Mouse (Mus musculus) embryonic facial prominence, embryonic 12.5 days (tissue): ENCODE data around the gene Gm10382. TPM values are rescaled to one million over a fixed set of nuclear protein-coding genes. Genes with fewer than 3 reads are reported as not detected.
"Not testable (repeated sequence)": the region's sequence is repeated elsewhere in the genome, so short reads cannot be mapped to it uniquely, and the experiment has no call there.

ENCODE experiments used
- ATAC-seq: fragments of 200-750 bp; cut with Nextera tagmentation; 2 replicates; pipeline ENCODE4 v1.8.0; 2017; ENCODE audit not compliant: insufficient number of reproducible peaks, insufficient read depth, low FRiP score, low TSS enrichment
- H3K27ac ChIP-seq: fragments of 300-500 bp; sonication (generic); 2 replicates; pipeline ENCODE4 v1.5.1; 2016; ENCODE audit warnings: mild to moderate bottlenecking
- H3K27me3 ChIP-seq: fragments of 300-500 bp; sonication (generic); 2 replicates; pipeline ENCODE4 v1.6.1; 2016; ENCODE audit warnings: mild to moderate bottlenecking, moderate library complexity
- H3K36me3 ChIP-seq: fragments of 300-500 bp; sonication (generic); 2 replicates; pipeline ENCODE4 v1.6.1; 2016; ENCODE audit warnings: mild to moderate bottlenecking
- H3K4me1 ChIP-seq: fragments of 300-500 bp; sonication (generic); 2 replicates; pipeline ENCODE4 v1.6.1; 2016
- H3K4me2 ChIP-seq: fragments of 300-500 bp; sonication (generic); replicated peaks from 2 replicates; pipeline ENCODE4 v1.6.1; 2016; ENCODE audit warnings: mild to moderate bottlenecking, moderate library complexity
- H3K4me3 ChIP-seq: fragments of 300-500 bp; sonication (generic); 2 replicates; pipeline ENCODE4 v1.5.1; 2016; ENCODE audit warnings: mild to moderate bottlenecking
- H3K9ac ChIP-seq: fragments of 300-500 bp; sonication (generic); 2 replicates; pipeline ENCODE4 v1.6.1; 2016; ENCODE audit warnings: mild to moderate bottlenecking, moderate library complexity
- H3K9me3 ChIP-seq: fragments of 300-500 bp; sonication (generic); 2 replicates; pipeline ENCODE4 v1.6.1; 2016; ENCODE audit warnings: mild to moderate bottlenecking, moderate library complexity
- WGBS: fragments of 180-500 bp; shearing (Covaris S2); methylation state at CpG from one replicate; pipeline ENCODE4 v1.1.7; 2016; 5-methylcytosine and 5-hydroxymethylcytosine counted together
- polyA plus RNA-seq: library from polyadenylated mRNA; unstranded; fragments of >200 nt; fragmentation: Nextera tagmentation; extraction: Ambion mirVana; gene quantifications from 2 replicates; pipeline ENCODE4 v1.2.1, GENCODE M21; 2016

Gene Gm10382
- polyA plus RNA-seq, 1 experiment from 2014 or later: 0.31 TPM

DNA sequence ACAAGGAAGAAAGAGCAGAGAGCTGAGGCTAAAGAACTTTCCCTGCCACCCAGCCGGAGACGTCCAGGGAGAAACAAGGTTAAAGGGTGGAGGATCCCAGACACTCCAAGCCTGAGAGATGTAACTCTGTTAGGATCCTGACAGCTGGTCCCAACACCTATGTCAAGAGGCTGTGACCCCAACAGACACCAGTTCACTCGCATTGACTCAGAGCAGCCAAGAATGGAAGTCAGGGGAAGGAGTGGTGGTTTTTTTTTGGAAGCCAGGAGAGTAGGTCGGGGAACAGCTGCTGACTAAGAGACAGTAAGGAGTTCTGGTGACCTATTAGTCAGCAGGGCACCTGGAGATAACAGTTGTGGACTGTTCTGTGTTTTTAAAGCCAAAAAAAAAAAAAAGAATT lies 17.1 kb upstream of the Gm10382 start:
- H3K27me3 ChIP-seq: no peaks in the 10 kb centered on the region

DNA sequence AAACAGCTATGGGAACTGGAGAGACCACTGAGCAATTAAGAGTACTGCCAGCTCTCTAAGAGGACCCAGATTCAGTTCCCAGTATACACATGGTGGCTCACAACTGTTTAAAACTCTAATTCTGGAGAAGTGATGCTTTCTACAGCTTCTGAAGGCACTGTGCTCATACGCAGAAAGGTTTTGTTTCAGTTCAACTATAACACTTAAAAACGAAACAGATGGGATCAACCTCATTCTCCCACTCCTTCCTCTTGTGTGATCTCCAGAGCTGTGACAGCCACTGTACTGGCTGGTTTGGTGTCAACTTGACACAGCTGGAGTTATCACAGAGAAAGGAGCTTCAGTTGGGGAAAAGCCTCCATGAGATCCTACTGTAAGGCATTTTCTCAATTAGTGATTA lies 13.3 kb upstream of the Gm10382 start:
- Histone ChIP-seq H3K4me3 (no peak overlapping the region), H3K27me3 (no peaks in the 10 kb centered on the region), H3K36me3 (no peaks in the 10 kb centered on the region), H3K27ac (no peak overlapping the region), H3K9ac (no peak overlapping the region), H3K9me3 (no peaks in the 10 kb centered on the region), H3K4me2 (no peak overlapping the region), H3K4me1 (no peaks in the 10 kb centered on the region)
- ATAC-seq: no peak
- WGBS: 84% methylated on average over 2 of the region's 2 CpGs

More for the DNA sequence above, 17.1 kb upstream of the Gm10382 start:
- H3K4me2 ChIP-seq: no peak overlapping the region
- H3K4me3 ChIP-seq: no peak overlapping the region
- WGBS: 80% methylated on average over 4 of the region's 4 CpGs
- no peak overlapping the region for H3K27ac ChIP-seq
- no peak overlapping the region for H3K9ac ChIP-seq
- no peaks in the 10 kb centered on the region for H3K9me3 ChIP-seq
- no peaks in the 10 kb centered on the region for H3K36me3 ChIP-seq
- ATAC-seq: no peak
- H3K4me1 ChIP-seq: no peaks in the 10 kb centered on the region

DNA sequence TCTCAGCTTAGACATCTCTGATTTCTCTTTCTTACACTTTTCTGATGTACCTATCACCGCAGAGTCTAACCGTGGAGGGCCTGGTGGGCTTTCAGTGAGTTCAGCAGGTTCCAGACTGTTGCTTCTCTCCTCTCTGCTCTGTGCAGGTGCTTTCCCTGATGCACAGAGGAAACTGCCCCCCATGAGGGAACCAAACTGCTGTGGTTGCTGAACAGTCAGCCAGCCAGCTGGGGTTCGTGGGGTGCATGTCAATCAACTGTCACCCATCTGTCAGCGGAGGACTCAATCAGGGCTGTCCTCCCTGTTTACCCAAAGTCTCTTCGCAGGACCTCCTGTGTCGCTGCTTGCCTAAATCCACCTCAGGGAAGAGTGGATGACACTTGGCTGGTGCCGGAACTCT lies 11.9 kb upstream of the Gm10382 start:
- Histone ChIP-seq H3K27me3 (no peaks in the 10 kb centered on the region), H3K4me3 (no peak overlapping the region), H3K9ac (no peak overlapping the region), H3K36me3 (no peaks in the 10 kb centered on the region), H3K4me2 (no peak overlapping the region), H3K27ac (no peak overlapping the region), H3K4me1 (no peaks in the 10 kb centered on the region), H3K9me3 (no peaks in the 10 kb centered on the region)
- WGBS: 62% methylated on average over 7 of the region's 7 CpGs
- no peak for ATAC-seq

DNA sequence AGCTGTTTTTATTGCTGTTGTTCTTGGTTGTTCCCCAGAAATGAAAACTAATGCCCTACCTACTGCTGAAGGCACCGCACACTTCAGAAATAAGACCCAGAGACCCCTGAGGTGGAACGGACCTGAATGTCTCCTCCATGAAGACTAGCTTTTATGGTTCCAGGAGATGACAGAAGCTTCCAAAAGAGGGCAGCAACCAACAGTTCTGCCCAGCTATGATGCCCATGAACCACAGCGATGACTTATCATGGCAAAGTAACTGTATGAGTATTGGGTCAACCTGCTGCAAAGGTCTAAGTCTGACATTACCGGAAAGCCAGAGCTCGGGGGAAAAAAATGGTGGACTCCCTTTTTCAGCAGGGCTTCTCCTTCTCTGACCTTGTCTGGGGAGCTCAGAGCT lies 10.2 kb upstream of the Gm10382 start:
- WGBS: 88% methylated on average over 5 of the region's 5 CpGs
- no peaks in the 10 kb centered on the region for H3K27me3 ChIP-seq
- no peaks in the 10 kb centered on the region for H3K9me3 ChIP-seq
- H3K4me3 ChIP-seq: no peak overlapping the region
- H3K4me1 ChIP-seq: no peaks in the 10 kb centered on the region
- no peak overlapping the region for H3K27ac ChIP-seq
- H3K36me3 ChIP-seq: no peaks in the 10 kb centered on the region
- no peak overlapping the region for H3K4me2 ChIP-seq
- no peak for ATAC-seq
- H3K9ac ChIP-seq: no peak overlapping the region

DNA sequence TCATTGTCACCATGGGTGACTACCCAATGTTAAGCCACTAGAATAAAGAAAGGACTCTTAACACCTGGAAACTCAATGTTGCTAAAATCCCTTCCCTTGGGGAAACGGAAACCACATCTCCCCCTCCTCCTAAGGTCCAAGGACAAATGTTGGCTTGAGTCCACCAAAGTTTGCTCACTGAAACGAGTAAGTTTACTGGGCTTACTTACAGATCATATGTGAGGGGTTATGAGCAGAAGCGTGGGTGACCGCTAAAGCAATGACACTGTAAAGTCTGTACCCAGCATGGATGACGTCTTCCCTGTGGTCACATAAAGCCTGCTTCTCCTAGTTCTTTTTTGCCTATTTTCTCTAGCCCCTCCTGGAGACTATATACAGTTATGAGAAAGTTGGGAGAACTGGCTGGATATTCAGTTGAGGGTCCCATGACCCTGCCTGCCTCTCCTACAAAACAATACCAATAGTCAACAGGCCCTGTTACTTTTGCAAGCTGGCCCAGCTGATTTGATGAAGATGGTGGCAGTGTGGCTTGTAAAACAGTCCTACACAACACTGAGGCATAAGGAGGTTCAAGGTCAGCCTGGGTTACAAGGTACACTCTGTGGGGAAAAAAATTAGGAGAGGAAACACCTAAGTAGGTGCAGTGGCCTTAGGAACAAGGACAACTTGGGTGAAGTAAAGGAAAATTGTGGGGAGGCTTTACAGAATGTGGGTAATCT lies 7.0 kb upstream of the Gm10382 start:
- H3K27me3 ChIP-seq: no peaks in the 10 kb centered on the region
- H3K9me3 ChIP-seq: no peaks in the 10 kb centered on the region
- 82% methylated on average over 5 of the region's 5 CpGs for WGBS
- no peak overlapping the region for H3K9ac ChIP-seq
- no peak for ATAC-seq
- no peak overlapping the region for H3K27ac ChIP-seq
- no peak overlapping the region for H3K4me2 ChIP-seq
- no peak overlapping the region for H3K4me3 ChIP-seq
- H3K36me3 ChIP-seq: peaks cover 18% of the 10 kb centered on the region
- H3K4me1 ChIP-seq: 0 out of 2 replicates have a peak, but pooled peaks cover 7% of the 10 kb centered on the region

DNA sequence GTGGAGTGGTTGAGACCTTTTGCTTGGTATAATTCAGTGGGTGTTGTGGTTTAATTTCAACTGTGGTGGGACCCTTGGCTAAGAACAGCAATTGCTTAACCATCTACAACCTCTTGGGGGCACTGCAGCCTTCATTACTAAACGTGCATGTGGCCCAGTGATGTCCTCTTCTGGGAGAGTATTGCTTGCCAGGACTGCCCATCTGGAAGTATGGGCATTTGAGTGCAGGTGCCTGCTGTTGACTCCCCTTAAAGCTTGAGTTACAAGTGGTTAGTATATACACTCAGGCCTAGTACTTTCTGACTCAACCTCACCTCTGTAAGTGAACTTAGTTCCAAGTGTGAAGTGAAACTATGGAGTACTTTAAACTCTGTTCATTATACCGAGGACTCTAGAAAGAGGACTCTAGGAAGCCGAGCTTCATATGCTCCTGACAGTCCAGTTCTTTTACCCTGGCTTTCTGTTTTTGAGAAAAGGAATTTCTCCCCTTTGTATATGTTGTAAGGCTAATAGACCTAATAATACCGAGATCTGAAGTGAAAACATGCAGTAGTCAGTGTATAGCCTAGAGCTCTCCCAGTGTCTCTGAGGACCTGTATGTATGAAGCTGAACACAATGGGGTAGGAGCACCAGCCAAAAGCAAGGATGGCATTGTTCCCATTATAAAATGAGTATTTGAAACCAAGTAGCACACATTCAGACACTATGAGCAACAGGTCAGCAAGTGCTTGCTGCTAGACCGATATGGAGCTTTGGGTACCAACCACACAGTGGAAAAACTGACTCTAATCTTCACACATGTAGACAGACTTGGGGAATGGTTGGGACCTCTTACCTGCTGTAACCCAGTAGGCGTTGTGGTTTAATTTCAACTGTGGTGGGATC lies 6.2 kb upstream of the Gm10382 start:
- ATAC-seq: 0 out of 2 replicates have a peak, but pooled peaks have one; percentile 56
- 55% methylated on average over 6 of the region's 6 CpGs for WGBS

DNA sequence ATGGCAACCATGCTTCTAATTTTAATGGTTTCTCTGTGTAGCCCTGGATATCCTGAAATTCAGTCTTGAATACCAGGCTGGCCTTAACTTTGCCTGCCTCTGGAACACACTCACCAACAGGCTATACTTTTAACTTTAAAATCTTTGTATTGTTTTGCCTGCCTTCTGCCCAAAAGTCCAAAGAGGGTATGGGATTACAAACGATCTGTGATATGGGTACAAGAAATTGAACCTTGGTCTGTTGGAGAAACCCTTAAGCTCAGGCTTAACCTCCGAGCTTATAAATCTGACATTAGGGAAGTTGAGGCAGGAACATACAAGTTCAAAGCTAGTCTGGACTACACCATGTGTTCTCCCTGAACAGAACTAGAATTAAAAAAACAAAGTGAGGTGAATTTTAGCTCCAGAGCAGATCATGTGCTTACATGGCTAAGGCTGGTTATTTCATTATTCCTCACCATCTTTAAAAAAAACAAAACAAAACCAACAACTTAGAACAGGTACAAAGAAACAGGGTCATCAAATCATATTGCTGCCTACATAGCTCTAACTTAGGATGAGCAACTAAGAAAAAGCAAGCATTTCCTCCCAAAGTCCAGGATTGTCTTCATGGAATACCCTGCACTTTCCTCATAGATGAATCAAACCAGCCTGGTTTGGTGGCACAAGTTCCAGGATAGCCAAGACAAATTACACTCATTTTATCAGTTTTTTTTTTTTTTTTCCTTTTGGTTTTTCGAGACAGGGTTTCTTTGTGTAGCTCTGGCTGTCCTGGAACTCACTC lies 5.3 kb upstream of the Gm10382 start:
- WGBS: 82% methylated on average over 3 of the region's 3 CpGs

More for the DNA sequence above, 6.2 kb upstream of the Gm10382 start:
- 0 out of 2 replicates have a peak, but pooled peaks cover 7% of the 10 kb centered on the region for H3K4me1 ChIP-seq
- no peaks in the 10 kb centered on the region for H3K27me3 ChIP-seq
- H3K4me2 ChIP-seq: no peak overlapping the region
- H3K4me3 ChIP-seq: no peak overlapping the region
- H3K27ac ChIP-seq: no peak overlapping the region
- H3K9me3 ChIP-seq: no peaks in the 10 kb centered on the region
- H3K36me3 ChIP-seq: peaks cover 18% of the 10 kb centered on the region
- H3K9ac ChIP-seq: no peak overlapping the region

DNA sequence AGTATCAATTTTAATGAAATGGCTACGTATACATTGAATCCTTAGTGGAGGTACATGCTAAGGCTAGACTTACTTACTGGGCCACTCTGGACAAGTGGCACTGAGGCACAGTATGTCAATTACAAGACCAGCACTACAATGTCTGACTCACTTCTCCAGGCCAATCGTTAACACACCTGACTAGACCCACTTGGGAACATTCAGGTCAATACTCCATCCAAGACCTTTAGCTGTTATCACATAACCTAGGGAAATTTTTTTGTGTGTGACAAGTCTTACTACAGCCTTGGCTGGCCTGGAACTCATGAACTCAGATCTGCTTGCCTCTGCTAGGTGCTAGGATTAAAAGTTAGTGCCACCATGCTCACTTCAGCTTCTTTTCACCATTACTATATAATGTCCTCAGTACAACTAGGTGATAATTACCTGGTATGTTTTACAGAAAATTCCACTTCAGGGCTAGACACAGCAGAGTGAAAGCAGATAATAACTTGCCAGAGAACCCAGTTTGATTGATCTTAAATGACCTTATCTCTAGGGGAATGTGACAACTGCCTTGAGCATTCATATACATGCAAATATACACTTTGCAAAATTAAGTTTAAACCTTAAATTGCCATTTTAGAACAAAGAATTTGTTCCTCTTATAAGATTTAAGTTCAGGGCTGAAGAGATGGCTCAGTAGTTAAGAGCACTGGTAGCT lies 4.5 kb upstream of the Gm10382 start:
- 93% methylated on average over 2 of the region's 2 CpGs for WGBS
- Histone ChIP-seq H3K9me3 (no peaks in the 10 kb centered on the region), H3K36me3 (peaks cover 18% of the 10 kb centered on the region), H3K9ac (no peak overlapping the region), H3K27me3 (no peaks in the 10 kb centered on the region), H3K4me1 (peaks cover 12% of the 10 kb centered on the region; the same call in 1 of the 2 replicates), H3K27ac (no peak overlapping the region), H3K4me3 (no peak overlapping the region), H3K4me2 (no peak overlapping the region)
- no peak for ATAC-seq

More for the DNA sequence above, 5.3 kb upstream of the Gm10382 start:
- Histone ChIP-seq H3K27ac (no peak overlapping the region), H3K36me3 (peaks cover 18% of the 10 kb centered on the region), H3K9me3 (no peaks in the 10 kb centered on the region), H3K4me1 (peaks cover 12% of the 10 kb centered on the region; the same call in 1 of the 2 replicates), H3K4me3 (no peak overlapping the region), H3K9ac (no peak overlapping the region), H3K4me2 (no peak overlapping the region), H3K27me3 (no peaks in the 10 kb centered on the region)
- no peak for ATAC-seq

DNA sequence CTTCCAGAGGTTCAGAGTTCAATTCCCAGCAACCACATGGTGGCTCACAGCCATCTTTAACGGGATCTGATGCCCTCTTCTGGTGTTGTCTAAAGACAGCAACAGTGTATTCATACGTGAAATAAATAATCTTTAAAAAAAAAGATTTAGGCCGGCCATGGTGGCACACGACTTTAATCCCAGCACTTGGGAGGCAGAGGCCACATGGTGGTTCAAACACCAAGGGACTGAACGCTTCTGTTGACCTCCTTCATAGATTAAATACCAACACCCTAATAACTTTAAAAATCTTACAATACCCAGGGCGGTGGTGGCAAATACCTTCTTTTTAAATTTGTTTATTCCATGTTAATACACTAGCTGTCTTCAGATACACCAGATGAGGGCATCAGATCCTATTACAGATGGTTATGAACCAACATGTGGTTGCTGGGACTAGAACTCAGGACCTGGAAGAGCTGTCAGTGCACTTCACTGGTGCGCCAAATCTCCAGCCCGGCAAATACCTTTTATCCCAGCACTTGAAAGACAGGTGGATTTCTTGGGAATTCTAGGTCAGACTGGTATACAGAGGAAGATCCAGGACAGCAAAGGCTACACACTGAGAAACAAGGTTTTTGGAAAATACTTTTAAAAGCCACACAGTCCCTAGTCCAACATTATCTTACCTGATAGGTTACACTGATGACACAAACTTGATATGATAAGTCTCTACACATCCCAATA lies 3.7 kb upstream of the Gm10382 start:
- Histone ChIP-seq H3K36me3 (peaks cover 18% of the 10 kb centered on the region), H3K4me3 (no peak overlapping the region), H3K9me3 (no peaks in the 10 kb centered on the region), H3K4me1 (peaks cover 12% of the 10 kb centered on the region; the same call in 1 of the 2 replicates), H3K27ac (no peak overlapping the region), H3K27me3 (no peaks in the 10 kb centered on the region), H3K4me2 (no peak overlapping the region), H3K9ac (no peak overlapping the region)
- no peak for ATAC-seq
- 77% methylated on average over 8 of the region's 8 CpGs for WGBS

DNA sequence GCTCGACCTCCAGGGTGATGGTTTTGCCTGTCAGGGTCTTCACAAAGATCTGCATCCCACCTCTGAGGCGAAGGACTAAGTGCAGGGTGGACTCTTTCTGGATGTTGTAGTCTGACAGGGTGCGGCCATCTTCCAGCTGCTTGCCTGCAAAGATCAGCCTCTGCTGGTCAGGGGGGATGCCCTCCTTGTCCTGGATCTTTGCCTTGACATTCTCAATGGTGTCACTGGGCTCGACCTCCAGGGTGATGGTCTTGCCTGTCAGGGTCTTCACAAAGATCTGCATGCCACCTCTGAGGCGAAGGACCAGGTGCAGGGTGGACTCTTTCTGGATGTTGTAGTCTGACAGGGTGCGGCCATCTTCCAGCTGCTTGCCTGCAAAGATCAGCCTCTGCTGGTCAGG lies 1.8 kb upstream of the Gm10382 start:
- not testable (repeated sequence) for H3K4me3 ChIP-seq, H3K9me3 ChIP-seq, H3K4me2 ChIP-seq, H3K27ac ChIP-seq, H3K9ac ChIP-seq, H3K27me3 ChIP-seq, ATAC-seq
- 91% methylated on average over 5 of the region's 6 CpGs for WGBS
- H3K36me3 ChIP-seq: peaks cover 18% of the 10 kb centered on the region
- H3K4me1 ChIP-seq: peaks cover 12% of the 10 kb centered on the region; the same call in 1 of the 2 replicates
